Mouse (Mus musculus) lung, postnatal 0 days (tissue): ENCODE results near the gene Spata13.

Source experiments
- CTCF ChIP-seq: IDR thresholded peaks from 2 replicates; pipeline ENCODE4 v1.5.1; 2016; ENCODE audit warnings: antibody characterized with exemption, mild to moderate bottlenecking
- EP300 ChIP-seq: IDR thresholded peaks from 2 replicates; pipeline ENCODE4 v1.6.1; 2016; ENCODE audit warnings: antibody characterized with exemption, mild to moderate bottlenecking, control low read depth

DNA sequence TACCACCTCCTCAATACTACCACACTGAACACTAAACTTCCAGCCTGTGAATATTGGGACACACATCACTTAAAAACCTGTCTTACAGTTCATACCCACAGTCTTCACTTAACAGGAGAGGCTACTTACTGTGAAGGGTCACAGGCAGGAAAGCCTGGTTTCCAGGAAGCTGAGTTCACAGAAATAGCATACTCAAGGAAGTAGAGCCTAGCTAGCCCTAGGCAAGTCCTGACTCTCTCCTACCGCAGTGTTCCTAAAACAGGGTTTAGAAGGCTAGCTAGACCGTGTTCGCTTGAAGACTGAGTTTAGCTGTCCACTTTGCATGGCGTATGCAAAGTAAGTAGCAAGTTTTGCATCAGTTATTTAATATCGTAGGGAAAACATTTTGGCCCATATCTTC lies 41.5 kb upstream of the Spata13 start:
- TF ChIP-seq CTCF (no peak), EP300 (no peak; the same call in 1 of the 2 replicates)
